Mouse (Mus musculus) C2C12 (cell line): ENCODE measurements around the gene Babam2.

Source experiments
- CEBPB ChIP-seq: IDR thresholded peaks from one replicate; pipeline ENCODE4 v1.6.1; 2011; ENCODE audit warnings: low read depth, mild to moderate bottlenecking, control low read depth, moderate library complexity
- CTCF ChIP-seq: IDR thresholded peaks from one replicate; pipeline ENCODE4 v1.5.1; 2011; ENCODE audit not compliant: control insufficient read depth, insufficient read depth, insufficient read length
- FOSL1 ChIP-seq: IDR thresholded peaks from one replicate; pipeline ENCODE4 v1.8.0; 2011; ENCODE audit warnings: mild to moderate bottlenecking, low read length; ENCODE audit not compliant: poor library complexity, insufficient read depth, severe bottlenecking
- MAX ChIP-seq: IDR thresholded peaks from one replicate; pipeline ENCODE4 v1.6.1; 2011; ENCODE audit warnings: mild to moderate bottlenecking, control low read depth
- MYOD1 ChIP-seq: IDR thresholded peaks from one replicate; pipeline ENCODE4 v1.6.1; 2011; ENCODE audit warnings: low read depth; ENCODE audit not compliant: control insufficient read depth, insufficient read length
- MYOG ChIP-seq: IDR thresholded peaks from one replicate; pipeline ENCODE4 v1.6.1; 2011; ENCODE audit not compliant: control insufficient read depth, insufficient read length; ENCODE audit errors: extremely low read depth
- USF1 ChIP-seq: IDR thresholded peaks from one replicate; pipeline ENCODE4 v1.6.1; 2011; ENCODE audit warnings: low read depth, mild to moderate bottlenecking, control low read depth, moderate library complexity

- TF ChIP-seq CTCF (no peak), MYOG (no peak), CEBPB (no peak), USF1 (no peak), MAX (no peak), FOSL1 (no peak), MYOD1 (no peak)
Measured at GRCm38 (mm10) chr5:31749401-31749800, 51.9 kb downstream of the Babam2 start.
